Mouse (Mus musculus) CD4-positive helper T cell, adult 2 months (primary cell): Measurements from ENCODE around the gene Erp44.

ENCODE experiments used
- DNase-seq: peaks from one replicate; pipeline ENCODE4 v3.0.0-alpha.2; 2012; ENCODE audit warnings: low read depth, missing footprints, low spot score

Gene Erp44

GRCm38 (mm10) chr4:48239046-48239445 lies 40.3 kb downstream of the Erp44 start:
- DNase-seq: no peak

DNA sequence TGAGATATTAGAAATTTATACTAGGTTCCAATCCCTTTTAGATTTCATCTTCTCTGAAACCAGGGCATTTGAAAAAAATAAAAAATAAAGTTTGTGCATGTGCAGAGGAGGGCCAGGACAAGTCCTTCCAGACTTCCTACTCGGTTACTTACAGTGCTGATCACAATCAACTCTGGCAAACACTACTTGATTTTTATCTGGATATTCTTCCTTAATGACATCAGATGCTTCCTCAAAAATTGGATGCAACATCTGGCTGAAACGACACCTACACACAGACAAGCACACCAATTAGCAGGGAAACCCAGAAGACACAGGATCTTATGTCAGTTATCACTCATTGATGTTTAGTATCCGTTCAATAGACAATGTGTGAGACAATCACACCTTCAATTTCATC lies 42.6 kb downstream of the Erp44 start:
- no peak for DNase-seq

- no peak for DNase-seq
These were observed 52.6 kb downstream of the Erp44 start for GRCm38 (mm10) chr4:48226800-48227199.

DNA sequence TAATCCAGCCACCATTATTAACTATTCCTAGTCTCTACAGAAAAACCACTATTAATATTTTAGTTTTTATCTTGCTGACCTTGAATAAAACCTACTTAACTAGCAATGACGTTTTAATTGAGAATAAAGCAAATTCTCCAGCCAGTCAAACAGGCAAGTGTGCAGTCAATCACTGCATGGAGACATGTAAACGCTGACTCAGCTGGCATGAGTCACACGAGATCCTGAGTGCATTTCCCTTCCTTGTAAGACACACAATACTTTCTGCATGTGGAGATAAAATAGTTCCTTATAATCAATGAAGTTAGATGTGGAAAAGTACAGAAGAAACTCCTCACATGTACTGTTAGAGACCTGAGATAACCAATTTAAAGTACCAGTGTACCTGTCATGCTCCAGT lies 53.8 kb downstream of the Erp44 start:
- DNase-seq: no peak

GRCm38 (mm10) chr4:48225173-48225572 lies 54.2 kb downstream of the Erp44 start:
- peak; percentile 26 for DNase-seq

DNA sequence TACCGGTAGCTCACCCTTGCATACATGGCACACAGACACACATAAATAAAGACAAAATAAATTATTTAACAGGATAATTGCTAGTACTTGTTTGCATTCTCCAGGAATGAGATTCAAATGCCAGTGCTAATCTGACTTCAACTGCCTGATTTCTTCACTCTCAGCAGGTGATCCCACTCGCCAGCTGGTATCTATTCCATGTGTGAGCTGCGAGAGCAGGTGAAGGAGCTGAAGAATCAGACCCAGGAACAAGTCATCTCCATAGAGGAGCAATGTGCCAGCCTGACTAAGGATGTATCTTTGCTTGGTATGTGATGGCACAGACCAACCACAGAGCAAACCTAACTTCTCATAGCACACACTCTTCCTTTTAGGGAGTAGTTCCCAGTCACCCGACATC lies 75.8 kb downstream of the Erp44 start:
- no peak for DNase-seq

DNA sequence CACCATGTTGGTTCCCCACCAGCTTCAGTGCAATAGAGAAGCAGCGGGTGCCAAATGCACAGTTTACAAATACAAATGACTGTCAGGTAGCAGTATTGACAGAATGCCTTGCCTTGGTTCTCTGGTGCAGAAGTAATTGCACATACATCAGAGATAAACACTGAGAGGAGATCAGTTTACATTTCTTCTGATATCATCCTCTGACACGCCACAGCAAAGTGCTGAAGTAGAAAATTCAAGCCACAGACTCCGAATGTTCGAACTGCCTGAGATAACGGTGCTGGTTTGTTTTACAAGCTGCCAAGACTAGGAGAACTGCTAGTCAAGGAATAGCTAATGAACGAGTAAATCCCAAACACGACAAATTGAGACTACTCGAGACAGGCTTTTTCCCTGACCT lies 80.9 kb downstream of the Erp44 start:
- no peak for DNase-seq

GRCm38 (mm10) chr4:48197925-48198324 lies 81.4 kb downstream of the Erp44 start:
- peak; percentile 7 for DNase-seq

DNA sequence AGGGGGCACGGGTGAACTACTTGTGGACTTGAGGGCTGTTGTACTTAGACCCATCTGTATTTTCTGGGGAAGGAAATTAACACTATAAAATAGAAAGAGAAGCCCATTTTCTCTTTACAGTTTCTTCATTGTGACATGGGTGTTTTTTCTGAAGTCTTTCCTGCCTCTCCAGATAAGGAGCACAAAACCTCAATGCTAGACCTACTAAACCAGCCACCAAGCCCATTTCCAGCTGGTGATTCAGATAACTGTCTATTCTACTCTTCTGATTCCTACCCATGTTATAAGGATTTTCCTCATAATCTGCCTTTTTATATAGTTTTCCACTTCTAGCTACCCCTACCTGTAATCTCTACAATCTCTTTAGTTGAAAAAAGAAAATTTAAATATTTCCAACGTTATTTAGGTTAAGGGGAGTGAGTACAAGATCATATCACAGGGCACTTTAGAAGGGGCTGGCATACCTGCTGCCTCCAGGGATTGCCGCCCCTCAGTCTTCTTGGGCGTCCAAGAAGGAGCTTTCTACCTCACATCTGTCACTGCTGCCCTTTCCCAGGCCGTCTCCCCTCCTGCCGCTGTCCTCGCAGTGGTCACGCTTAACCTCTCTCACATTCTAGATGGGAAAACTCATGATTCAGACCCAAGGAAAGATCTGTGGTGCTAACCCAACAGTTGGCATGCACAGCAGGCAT lies 97.1 kb downstream of the Erp44 start:
- no peak for DNase-seq

DNA sequence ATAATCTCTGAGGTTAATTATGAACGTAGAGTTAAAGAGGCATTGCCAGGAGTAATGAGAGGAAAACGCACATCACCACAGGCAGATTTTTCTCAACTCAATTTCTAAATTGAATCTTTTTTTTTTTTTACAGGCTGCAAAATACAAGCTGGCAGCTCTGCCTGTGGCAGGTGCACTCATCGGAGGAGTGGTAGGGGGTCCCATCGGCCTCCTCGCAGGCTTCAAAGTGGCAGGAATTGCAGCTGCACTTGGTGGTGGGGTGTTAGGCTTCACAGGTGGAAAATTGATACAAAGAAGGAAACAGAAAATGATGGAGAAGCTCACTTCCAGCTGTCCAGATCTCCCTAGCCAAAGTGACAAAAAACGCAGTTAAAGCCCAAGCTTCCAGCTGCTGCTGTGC lies 98.0 kb downstream of the Erp44 start:
- no peak for DNase-seq

- no peak for DNase-seq
These were observed 98.4 kb downstream of the Erp44 start for GRCm38 (mm10) chr4:48180922-48181321.

GRCm38 (mm10) chr4:48175666-48176065 lies 103.7 kb downstream of the Erp44 start:
- no peak for DNase-seq

DNA sequence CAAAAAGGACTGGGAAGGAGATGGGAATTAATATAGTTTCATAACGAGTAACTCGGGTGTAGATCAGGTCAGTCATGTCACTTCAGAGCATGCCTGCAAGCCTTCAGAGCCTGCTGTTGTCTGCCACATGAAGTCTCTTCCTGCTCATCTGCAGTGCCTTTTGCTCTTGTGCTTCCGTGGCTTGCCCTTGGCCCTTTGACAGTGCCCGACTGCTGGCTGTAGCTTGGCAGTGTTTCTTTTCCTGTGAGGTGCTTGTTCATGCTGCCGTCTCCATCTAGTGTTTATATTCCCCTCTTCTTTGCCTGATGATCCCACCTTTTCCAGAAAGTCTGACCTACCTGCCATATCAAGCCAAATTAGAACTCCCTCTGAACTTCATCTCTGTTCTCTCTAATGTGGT lies 115.5 kb downstream of the Erp44 start:
- DNase-seq: no peak

DNA sequence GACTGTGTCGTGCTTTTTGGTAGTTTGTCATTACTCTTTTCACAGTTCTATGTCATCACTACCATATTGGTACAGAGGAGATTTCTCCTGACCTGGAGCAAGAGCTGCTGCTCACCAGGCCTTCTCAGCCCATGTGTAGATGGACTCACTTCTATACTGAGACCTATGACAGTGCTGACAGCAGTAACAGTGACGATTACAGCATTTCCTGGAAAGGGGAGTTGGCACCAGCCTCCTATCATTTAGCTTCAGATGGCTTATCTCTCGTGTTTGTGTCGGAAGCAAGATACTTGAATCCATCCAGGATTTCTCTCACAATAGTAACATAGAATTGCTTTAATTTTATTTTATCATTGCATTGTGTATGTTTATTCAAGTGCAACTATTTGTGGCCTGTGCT lies 119.0 kb downstream of the Erp44 start:
- DNase-seq: no peak

GRCm38 (mm10) chr4:48155864-48156263 lies 123.5 kb downstream of the Erp44 start:
- no peak for DNase-seq

GRCm38 (mm10) chr4:48153229-48153628 lies 126.1 kb downstream of the Erp44 start:
- DNase-seq: no peak

GRCm38 (mm10) chr4:48149492-48149891 lies 129.9 kb downstream of the Erp44 start:
- DNase-seq: no peak
